Mouse (Mus musculus) bone marrow, adult 2 months (tissue): ENCODE data around the gene Sgk1.
"Not testable (repeated sequence)": the region's sequence is repeated elsewhere in the genome, so short reads cannot be mapped to it uniquely, and the experiment has no call there.

Source experiments
- CTCF ChIP-seq: fragments of 200-500 bp; IDR thresholded peaks from 2 replicates; pipeline ENCODE4 v1.5.1; 2011; ENCODE audit warnings: low read length, control low read depth; ENCODE audit not compliant: control insufficient read depth, insufficient read depth
- POLR2A ChIP-seq: fragments of 200-500 bp; IDR thresholded peaks from 2 replicates; pipeline ENCODE4 v1.6.1; 2011; ENCODE audit warnings: low read depth, mild to moderate bottlenecking, control low read depth, low read length, borderline replicate concordance; ENCODE audit not compliant: control insufficient read depth

DNA sequence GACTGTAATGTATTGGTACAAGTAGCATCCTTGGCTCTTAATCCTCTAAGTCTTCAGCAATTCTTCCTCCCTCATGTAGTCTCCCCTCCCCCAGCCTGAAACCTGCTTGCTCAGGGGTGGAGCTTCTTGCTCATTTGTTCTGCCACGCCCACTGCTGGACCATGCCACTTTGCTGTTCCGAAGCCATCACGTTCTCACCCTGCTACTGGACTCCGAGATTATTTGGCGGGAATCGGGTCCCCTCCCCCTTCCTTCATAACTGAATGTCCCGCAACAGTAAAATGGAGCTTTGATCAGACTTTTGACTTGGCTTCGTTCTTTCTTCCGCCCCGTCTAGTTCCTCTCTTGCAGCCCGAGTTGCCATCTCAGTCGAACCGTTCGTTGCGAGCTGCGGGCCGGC lies 16.9 kb downstream of the Sgk1 start:
- not testable (repeated sequence) for TF ChIP-seq CTCF, POLR2A
